9 mouse cellular contexts compared by ENCODE assay signal in the genomic region with DNA sequence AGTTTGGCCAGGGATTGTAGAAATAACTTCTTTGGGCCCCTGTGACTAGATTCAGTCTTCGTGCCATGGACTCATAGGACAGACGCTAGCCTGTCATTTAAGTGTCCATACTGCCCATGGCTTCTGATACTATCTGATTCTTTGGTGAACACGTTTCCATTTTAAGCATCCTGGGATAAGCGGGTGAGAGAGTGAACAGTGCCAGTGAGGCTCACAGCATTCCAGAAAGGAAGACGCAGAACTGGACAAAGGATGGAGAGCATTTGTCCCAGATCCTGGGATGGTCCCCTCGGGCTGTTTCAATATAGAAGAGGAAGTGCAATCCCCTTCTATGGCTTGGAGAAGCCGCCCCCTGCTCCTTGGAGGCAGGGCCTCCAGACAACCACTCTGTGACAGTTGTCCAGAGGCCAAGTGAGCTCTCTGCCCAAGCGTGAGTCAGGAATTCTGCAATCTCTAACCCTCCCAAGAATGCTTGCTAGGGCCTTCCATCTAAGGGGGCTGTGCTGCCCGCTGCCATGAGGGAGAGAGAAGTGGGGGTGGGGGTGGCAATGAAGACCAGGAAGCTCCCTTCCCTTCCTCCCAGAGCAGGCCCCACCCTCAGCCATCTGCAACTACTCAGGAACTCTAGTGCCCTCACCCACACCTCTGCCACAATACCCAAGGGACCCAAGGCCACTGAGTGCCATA. TPM values are rescaled to one million over a fixed set of nuclear protein-coding genes. Genes with fewer than 3 reads are reported as not detected.
A peak's percentile ranks its signal among the peaks of the same experiment; 100 is the strongest.
DNase-seq lines count a peak whose midpoint lies in the region; ATAC-seq and TF ChIP-seq lines count a peak whose summit lies in the region.
"Had no signal": no experiment of that assay in that cellular context is flagged by ENCODE, and none has a peak within 500 bp of the region (broad histone marks: within the 10 kb centered on the region; RNA-seq: fewer than 3 reads in every experiment).

No protein-coding gene starts in this region.

- no peak for TF ChIP-seq EP300 in lung, postnatal 0 days (IDR thresholded peaks at IDR 0.05)

- ATAC-seq in hindbrain, postnatal 0 days = no peak
- ATAC-seq in lung, postnatal 0 days = peak; percentile 25

- H3K9ac ChIP-seq in hindbrain, postnatal 0 days (replicated peaks; ENCODE audit: low read length) = no peak overlapping the region; the same call in 1 of the 2 replicates
- no peak overlapping the region for H3K9ac ChIP-seq in lung, postnatal 0 days (replicated peaks; ENCODE audit: low read depth)

- peak; percentile 33 for DNase-seq in urinary bladder, postnatal 25 days (ENCODE audit: low spot score)
- no peak for DNase-seq in urinary bladder, adult 2 months (ENCODE audit: low spot score)
- peak; percentile 48 for DNase-seq in gastrocnemius, postnatal 10 days
- peak; percentile 47 for DNase-seq in hindbrain, postnatal 0 days (ENCODE audit: low spot score)
- DNase-seq in lung, postnatal 0 days (ENCODE audit: low spot score) = peak; percentile 91
- DNase-seq in testis, postnatal 10 days (ENCODE audit: low spot score) = peak; percentile 57
- DNase-seq in retina, embryonic 14.5 days (ENCODE audit: low spot score) = no peak
- no peak for DNase-seq in right cerebral cortex, postnatal 4 days

- H3K27ac ChIP-seq in hindbrain, postnatal 0 days = peak overlapping the region; percentile 76
- peak overlapping the region; percentile 92 for H3K27ac ChIP-seq in lung, postnatal 0 days (ENCODE audit: low read length)

- peaks cover 47% of the 10 kb centered on the region for H3K4me1 ChIP-seq in hindbrain, postnatal 0 days (ENCODE audit: insufficient read depth, low read length)
- peaks cover 32% of the 10 kb centered on the region; the same call in 1 of the 2 replicates for H3K4me1 ChIP-seq in lung, postnatal 0 days (ENCODE audit: insufficient read depth, low read depth, low read length)

- no peak overlapping the region for H3K4me3 ChIP-seq in hindbrain, postnatal 0 days (ENCODE audit: low read length)
- H3K4me3 ChIP-seq in lung, postnatal 0 days (ENCODE audit: low read depth, low read length) = no peak overlapping the region
- H3K4me3 ChIP-seq: megakaryocyte, embryonic 14.5 days had no signal

- H3K9me3 ChIP-seq in hindbrain, postnatal 0 days (ENCODE audit: low read length) = no peaks in the 10 kb centered on the region
- H3K9me3 ChIP-seq in lung, postnatal 0 days (ENCODE audit: low read length) = no peaks in the 10 kb centered on the region
- H3K9me3 ChIP-seq: megakaryocyte, embryonic 14.5 days had no signal

- H3K4me2 ChIP-seq in hindbrain, postnatal 0 days (ENCODE audit: low read depth, low read length) = 0 out of 2 replicates have a peak overlapping the region, but pooled peaks have one; percentile 27
- H3K4me2 ChIP-seq in lung, postnatal 0 days (replicated peaks; ENCODE audit: low read depth, low read length) = peak overlapping the region; percentile 44

- TF ChIP-seq CTCF in hindbrain, postnatal 0 days (IDR thresholded peaks at IDR 0.05; ENCODE audit: low read depth) = no peak
- no peak for TF ChIP-seq CTCF in lung, postnatal 0 days (IDR thresholded peaks at IDR 0.05)

- no peaks in the 10 kb centered on the region for H3K27me3 ChIP-seq in hindbrain, postnatal 0 days (ENCODE audit: insufficient read depth, low read length)
- H3K27me3 ChIP-seq in lung, postnatal 0 days (replicated peaks; ENCODE audit: insufficient read depth, low read length) = no peaks in the 10 kb centered on the region

- WGBS in hindbrain, postnatal 0 days = 25% methylated on average over 9 of the region's 9 CpGs
- whole genome bisulfite sequencing in lung, postnatal 0 days = 12% methylated on average over 9 of the region's 9 CpGs

- H3K36me3 ChIP-seq in hindbrain, postnatal 0 days (ENCODE audit: insufficient read depth, low read length) = no peaks in the 10 kb centered on the region
- no peaks in the 10 kb centered on the region for H3K36me3 ChIP-seq in lung, postnatal 0 days (ENCODE audit: insufficient read depth, low read length)

RNA-seq across cellular contexts. Expression of gene Serpinh1, which starts 3.3 kb away (rescaled TPM):
- polyA plus RNA-seq in urinary bladder, adult 2 months (2012; rRNA removed) = 473 and 550 TPM in 2 replicates
- 100 to 1,000 TPM; 292 to 416 TPM for total RNA-seq in gastrocnemius, postnatal 10 days (2021)
- total RNA-seq in hindbrain, postnatal 0 days (2014; rRNA removed) = 214 and 215 TPM in 2 replicates
- 161 TPM in 2 replicates for polyA plus RNA-seq in hindbrain, postnatal 0 days (2015; fragmentation: Nextera tagmentation; extraction: Ambion mirVana)
- polyA plus RNA-seq in lung, postnatal 0 days (2015; fragmentation: Nextera tagmentation; extraction: Ambion mirVana) = 579 and 666 TPM in 2 replicates

RNA-seq across cellular contexts. Expression of gene Gdpd5, which starts 24.8 kb away (rescaled TPM):
- 15.8 and 20.9 TPM in 2 replicates for polyA plus RNA-seq in urinary bladder, adult 2 months (2012; rRNA removed)
- total RNA-seq in gastrocnemius, postnatal 10 days (2021) = 1 to 10 TPM; 8.2 to 9.8 TPM
- 40.5 and 47.6 TPM in 2 replicates for total RNA-seq in hindbrain, postnatal 0 days (2014; rRNA removed)
- polyA plus RNA-seq in hindbrain, postnatal 0 days (2015; fragmentation: Nextera tagmentation; extraction: Ambion mirVana) = 26.7 and 26.8 TPM in 2 replicates
- 18.7 and 18.8 TPM in 2 replicates for polyA plus RNA-seq in lung, postnatal 0 days (2015; fragmentation: Nextera tagmentation; extraction: Ambion mirVana)

Comparison
In these comparisons a context has a peak if more than half of its experiments do, and no peak if none do; other contexts are left out.
1. DNase-seq: peak in urinary bladder, postnatal 25 days (single experiment), gastrocnemius, postnatal 10 days (single experiment), hindbrain, postnatal 0 days (single experiment), lung, postnatal 0 days (single experiment) and testis, postnatal 10 days (single experiment); none in urinary bladder, adult 2 months (single experiment), retina, embryonic 14.5 days (single experiment) and right cerebral cortex, postnatal 4 days (single experiment).